Mouse (Mus musculus): ENCODE data around the gene Kif28.

GRCm38 (mm10) chr1:179787281-179787680 lies 42.2 kb upstream of the Kif28 start:
- TF ChIP-seq CTCF (IDR thresholded peaks at IDR 0.05; ENCODE audit: low read depth, low read length) (no peak), POLR2A (IDR thresholded peaks at IDR 0.05; ENCODE audit: borderline replicate concordance, low read depth, low read length) (no peak)

All from bone marrow macrophage, adult 2 months (primary cell).